Mouse (Mus musculus) brain, adult 2 months (tissue): Measurements from ENCODE around the gene Igsf3.

Source experiments
- DNase-seq: peaks from one replicate; pipeline ENCODE4 v3.0.0; 2011; ENCODE audit warnings: low read depth, low spot score

The Igsf3 gene

DNA sequence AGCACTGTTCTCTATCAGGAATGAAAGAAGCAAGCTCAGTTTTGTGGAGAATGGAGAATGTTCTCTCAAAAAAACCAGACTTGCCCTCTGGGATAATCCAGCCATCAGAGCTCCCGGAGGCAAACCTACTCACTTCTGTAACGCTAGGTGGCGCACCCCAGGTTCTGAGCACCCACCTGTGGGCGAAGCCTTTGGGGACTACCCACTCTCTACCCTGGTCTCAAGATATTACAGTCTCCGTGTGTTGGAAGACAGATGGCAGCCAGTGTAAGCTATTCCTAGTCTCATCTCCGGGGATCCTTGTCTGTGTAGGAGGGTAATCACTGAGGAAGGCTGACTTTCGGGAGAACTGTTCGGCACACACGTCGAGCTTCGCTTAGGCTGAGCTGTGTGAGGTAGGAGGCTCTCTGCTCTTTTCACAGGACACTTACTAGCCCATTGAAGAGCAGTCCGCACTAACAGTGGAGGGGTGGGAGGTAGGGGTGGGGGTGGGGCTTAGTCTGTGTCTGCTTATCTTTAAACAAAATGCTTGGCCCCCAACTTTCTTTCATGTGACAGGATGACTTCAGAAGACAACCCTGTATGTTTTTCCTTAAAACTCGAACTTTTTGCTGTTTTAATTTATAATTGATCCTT is 4.4 kb upstream of the Igsf3 start:
- DNase-seq: peak; percentile 93

GRCm38 (mm10) chr3:101377256-101378024 is 557 bp downstream of the Igsf3 start:
- DNase-seq: no peak

DNA sequence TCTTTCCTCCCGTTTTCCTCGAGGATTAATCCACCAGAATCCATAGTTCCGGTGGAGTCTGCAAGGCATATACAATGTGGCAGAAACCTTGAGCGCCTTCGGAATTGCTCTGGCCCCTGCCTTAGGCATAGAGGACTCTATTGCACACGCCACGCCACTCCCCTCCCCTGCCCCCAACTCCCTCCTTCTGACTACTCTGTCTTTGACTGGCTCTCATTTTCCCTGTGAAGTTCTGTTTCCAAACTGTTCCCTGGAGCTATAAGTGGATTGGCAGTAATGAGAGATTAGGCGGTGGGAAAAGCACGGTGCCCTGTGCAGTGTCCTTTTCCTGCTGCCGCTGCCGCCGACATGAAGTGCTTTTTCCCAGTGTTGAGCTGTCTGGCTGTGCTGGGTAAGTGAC is 1.2 kb downstream of the Igsf3 start:
- DNase-seq: peak; percentile 55

DNA sequence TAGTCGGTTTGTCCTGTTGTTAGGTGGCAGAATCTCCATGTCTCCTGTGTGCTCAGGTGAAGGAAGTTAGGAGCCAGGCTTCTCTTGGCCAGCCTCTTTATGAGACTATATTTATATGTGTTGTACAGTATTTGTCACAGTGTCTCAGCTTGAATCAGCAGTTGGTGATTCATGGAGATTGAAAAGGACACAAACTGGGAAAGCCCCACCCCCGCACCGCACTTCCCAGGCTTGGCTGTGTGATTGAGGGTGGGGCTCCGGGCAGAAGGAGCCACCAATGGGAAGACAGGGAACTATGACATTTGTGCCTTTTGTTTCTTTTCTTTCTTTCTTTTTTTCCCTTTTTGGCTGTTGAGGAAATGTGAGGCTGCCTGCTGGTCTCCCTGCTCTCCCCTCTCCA is 2.9 kb downstream of the Igsf3 start:
- DNase-seq: peak; percentile 88

GRCm38 (mm10) chr3:101381691-101382090 is 4.8 kb downstream of the Igsf3 start:
- DNase-seq: no peak

- peak; percentile 51 for DNase-seq
Observed at GRCm38 (mm10) chr3:101382751-101383150, 5.9 kb downstream of the Igsf3 start.

DNA sequence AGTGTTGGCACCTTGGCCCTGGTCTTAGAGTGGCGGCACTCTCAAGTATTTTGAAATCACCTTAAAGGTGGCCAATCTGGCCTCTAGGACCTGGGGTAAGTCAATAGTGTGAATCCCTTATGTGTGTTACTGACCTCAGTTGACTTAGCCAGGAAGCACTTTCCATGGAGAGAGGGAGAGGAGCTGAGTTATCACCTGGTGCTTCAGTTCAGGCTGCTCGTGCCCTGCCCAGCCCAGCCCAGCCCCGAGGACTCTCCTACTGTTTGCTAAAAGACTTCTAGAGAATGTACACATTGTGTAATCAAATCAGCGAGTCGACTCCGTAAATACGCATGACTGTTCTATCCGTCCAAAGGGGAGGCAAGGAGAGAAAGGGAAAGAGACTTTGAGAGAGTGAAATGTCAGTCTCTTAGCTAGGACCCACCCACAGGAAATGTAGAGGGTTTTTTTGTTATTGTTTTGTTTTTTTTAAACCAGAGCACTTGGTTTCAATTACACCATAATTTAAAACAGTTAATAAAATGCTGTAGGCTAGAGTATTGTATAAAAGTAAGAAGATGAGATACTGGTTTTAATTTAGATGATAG is 9.6 kb downstream of the Igsf3 start:
- no peak for DNase-seq

GRCm38 (mm10) chr3:101387849-101388248 is 11.0 kb downstream of the Igsf3 start:
- DNase-seq: no peak

GRCm38 (mm10) chr3:101389566-101389965 is 12.7 kb downstream of the Igsf3 start:
- no peak for DNase-seq

DNA sequence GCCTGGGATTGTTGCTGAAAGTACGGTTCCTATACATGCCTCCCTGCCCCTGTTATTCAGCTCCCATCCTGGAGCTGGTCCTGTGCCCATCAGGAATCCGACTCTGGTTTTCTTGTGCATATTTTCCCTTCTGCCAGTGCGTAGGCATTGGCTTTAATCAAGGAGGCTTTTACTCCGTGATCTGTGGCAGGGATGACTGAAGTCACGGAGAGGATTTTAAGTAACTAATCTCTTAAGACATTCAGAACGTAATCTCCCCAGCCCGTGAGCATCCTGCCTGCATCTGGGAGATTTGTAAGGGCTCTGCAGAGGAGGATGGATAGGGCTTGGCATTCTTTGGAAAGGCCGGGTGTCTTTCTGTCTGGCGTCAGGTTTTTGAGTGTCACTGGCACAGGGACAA is 13.6 kb downstream of the Igsf3 start:
- no peak for DNase-seq

DNA sequence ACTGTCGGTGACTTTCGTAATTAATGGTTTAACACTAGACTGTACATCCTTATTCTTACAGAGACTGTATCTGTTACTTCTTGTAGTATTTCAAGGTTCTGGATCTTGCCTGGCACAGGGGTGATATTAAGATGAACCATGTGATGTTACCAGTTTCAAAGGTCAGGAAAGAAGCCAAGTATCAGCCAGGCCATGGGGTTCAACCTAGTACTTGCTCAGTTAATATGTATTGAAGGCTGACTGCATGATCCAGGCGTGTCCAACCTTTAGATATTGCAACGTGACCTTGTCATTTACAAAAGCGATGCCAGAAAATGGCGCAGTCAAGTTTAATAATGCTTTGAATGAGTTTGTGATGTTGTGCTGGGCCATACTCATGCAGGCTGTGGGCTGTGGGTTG is 15.1 kb downstream of the Igsf3 start:
- no peak for DNase-seq

GRCm38 (mm10) chr3:101393103-101393644 is 16.3 kb downstream of the Igsf3 start:
- no peak for DNase-seq

DNA sequence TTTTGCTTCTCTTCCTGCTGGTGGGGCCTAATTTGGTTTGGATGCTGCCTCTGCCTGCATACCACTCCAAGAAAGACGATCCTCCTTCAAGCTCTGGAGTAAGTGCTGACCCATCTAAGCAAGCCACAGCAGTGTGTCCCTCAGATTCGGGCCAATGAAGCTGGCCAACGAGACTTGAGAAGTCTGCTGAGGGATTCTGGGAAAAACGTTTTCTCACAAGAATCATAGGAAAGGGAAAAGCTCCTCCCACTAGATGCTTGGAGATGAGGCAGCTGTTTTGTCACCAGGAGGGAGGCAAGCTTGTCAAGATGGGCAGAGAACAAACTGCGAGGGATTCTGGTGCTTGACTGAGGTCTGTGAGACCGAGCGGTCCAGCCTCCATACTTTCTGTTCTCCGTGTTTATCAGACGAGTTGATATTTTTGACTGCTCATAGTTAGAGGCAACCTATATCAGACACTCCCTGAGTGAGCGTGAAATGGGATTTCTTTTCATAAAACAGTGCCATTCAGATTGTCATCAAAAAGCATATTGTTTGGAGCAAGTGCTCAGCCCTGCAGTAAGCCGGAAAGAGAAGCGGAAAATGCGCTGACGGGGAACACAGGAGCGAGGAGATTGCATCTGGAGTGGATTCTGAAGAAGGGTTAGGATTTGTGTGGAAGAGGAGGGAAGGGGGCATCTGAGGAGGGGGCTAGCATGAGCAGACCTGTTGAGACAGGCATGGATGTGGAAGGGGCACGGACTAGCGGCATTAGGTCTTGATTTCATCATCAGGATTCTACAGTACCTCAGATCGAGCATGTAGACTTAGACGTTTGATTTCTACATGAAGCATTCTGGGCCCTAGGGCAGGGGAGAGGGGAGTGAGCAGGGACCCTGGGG is 17.0 kb downstream of the Igsf3 start:
- DNase-seq: no peak

GRCm38 (mm10) chr3:101395341-101395740 is 18.5 kb downstream of the Igsf3 start:
- DNase-seq: no peak

DNA sequence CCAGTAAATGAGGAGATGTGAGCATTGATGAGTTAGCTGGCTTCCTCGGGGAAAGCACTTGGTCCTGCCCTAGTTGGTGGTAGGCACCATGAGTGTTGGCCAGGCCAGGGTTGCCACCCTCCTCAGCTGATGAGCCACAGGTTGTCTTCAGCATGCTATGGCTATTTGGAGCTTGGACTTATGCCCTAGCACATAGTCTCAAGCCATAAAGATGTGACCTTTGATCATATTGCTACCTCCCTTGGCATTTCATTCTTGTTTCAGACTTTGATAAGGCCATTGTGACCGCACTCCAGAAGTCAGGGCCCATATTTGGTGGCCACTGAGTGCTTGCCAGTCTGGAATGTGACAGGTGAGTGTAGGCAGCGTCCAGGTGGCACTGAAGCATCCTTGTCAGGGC is 19.2 kb downstream of the Igsf3 start:
- DNase-seq: no peak

DNA sequence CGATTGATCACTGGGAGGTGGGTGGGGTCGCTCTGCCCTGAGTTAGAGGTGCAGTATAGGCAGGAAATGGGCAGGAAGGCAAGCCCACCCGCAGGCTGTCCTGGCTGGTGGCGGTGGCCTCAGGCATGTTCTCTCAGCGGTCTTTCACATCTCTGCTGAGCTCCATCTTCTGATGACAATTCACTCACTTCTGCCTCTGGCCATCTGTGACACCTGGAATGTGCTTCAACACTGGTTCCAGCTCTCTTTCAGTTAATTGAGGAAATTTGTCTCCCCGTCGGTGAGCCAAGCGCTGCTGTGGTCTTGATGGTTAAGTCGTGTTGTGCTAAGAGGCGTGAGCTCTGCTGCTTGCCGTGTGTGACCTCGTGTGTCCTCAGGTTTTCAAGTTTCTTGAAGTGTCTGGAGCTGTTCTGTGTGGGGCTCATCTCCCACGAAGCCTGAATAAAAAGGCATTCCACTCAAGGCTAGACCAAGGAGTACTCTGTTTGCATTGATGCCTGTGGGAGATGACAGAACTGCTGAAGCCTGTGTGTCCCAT is 19.9 kb downstream of the Igsf3 start:
- DNase-seq: no peak

GRCm38 (mm10) chr3:101397422-101397821 is 20.5 kb downstream of the Igsf3 start:
- DNase-seq: no peak

DNA sequence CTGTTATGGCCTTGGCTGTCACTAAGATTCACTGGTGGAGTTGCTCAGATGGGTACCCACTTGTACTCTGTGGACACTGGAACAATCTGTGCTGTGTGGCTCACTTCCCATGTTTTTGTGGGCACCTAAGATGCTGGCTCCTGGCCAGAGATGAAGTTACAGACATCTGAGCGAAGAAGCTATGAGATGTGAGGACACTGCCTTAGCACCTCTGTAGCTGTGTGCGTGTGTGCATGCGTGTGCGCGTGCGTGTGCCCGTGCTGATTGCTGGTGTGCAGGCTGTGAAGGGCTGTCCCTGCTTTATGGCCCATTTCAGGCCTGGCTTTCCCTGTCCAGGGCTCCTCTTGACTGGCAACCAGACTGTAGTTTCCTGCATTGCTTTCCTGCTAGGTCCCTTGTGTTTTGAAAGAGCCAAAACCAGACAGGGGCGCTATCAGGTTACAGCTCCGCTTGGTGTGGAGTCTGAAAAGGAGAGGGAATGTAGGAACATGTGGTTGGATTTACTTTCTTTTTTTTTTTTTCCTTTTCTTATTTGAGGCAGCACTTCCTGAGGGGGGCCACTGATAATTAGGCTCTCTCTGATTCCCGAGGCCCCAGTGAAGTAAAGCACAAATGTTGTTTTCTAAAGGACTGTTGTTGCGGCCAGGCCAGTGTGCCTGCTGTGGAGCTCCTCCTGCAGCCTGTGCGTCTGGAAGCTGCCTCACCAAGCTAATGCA is 21.3 kb downstream of the Igsf3 start:
- DNase-seq: no peak

DNA sequence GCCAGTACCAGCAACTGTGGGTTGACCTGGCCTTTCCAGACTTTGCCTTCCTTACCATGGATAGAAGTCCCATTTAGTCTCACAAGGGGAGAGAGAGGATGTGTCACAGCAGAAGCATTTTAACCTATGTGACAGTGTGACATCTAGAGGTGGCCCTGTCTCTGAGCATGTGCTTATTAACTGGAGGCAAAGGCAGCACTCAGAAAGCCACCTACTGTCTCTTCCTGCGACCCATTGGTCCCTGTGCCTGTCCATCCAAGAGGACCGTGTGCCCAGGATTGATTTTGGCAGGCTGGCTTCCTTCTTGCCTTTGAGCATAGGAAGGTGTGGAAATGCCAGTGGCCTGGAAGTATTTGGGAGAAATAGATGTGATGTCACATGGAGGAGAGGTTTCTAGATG is 22.0 kb downstream of the Igsf3 start:
- DNase-seq: no peak

GRCm38 (mm10) chr3:101401501-101401900 is 24.6 kb downstream of the Igsf3 start:
- no peak for DNase-seq
